Mouse (Mus musculus) bone marrow, adult 2 months (tissue): ENCODE data around the gene Mpi.

Experiments
- CTCF ChIP-seq: fragments of 200-500 bp; IDR thresholded peaks from 2 replicates; pipeline ENCODE4 v1.5.1; 2011; ENCODE audit warnings: low read length, control low read depth; ENCODE audit not compliant: control insufficient read depth, insufficient read depth
- POLR2A ChIP-seq: fragments of 200-500 bp; IDR thresholded peaks from 2 replicates; pipeline ENCODE4 v1.6.1; 2011; ENCODE audit warnings: low read depth, mild to moderate bottlenecking, control low read depth, low read length, borderline replicate concordance; ENCODE audit not compliant: control insufficient read depth

DNA sequence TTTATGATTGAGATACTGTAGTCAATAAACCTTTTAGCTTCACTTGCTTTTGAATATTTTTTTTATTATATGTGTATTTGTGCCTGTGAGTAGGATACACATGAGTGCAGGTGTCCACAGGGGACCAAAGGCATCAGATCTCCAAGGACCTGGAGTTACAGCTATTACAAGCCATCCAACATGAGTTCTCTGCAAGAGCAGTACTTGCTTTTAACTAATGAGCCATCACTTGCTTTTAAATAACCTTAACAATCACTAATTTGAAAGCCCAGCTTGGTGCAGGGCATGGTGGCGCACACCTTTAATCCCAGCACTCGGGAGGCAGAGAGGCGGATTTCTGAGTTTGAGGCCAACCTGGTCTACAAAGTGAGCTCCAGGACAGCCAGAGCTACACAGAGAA, 2.2 kb upstream of the Mpi start:
- TF ChIP-seq CTCF (no peak), POLR2A (no peak)
